In genomic region chr7:112208323-112209167, GRCm38 (mm10) we compare ENCODE assay signal across 9 mouse cellular contexts. TPM values are rescaled to one million over a fixed set of nuclear protein-coding genes. Genes with fewer than 3 reads are reported as not detected.
DNase-seq lines count a peak whose midpoint lies in the region; ATAC-seq and TF ChIP-seq lines count a peak whose summit lies in the region.
"Had no signal": no experiment of that assay in that cellular context is flagged by ENCODE, and none has a peak within 500 bp of the region (broad histone marks: within the 10 kb centered on the region; RNA-seq: fewer than 3 reads in every experiment).

No protein-coding gene starts in this region.

- WGBS in heart, embryonic 15.5 days, result 57% methylated on average over 10 of the region's 10 CpGs
- WGBS in embryonic facial prominence, embryonic 15.5 days, result 59% methylated on average over 10 of the region's 10 CpGs
- 67% methylated on average over 10 of the region's 10 CpGs for WGBS in thymus, adult 2 months

- no peak for DNase-seq in heart, adult 18-20 months
- peak; percentile 50 for DNase-seq in kidney, postnatal 14 days
- peak; percentile 71 for DNase-seq in thymus, adult 2 months
- DNase-seq in adrenal gland, adult 8-10 months, result no peak
- no peak for DNase-seq in frontal cortex, adult 2 months (ENCODE audit: extremely low spot score in 1 of 2, low spot score in 1 of 2)
- DNase-seq: layer of hippocampus, postnatal 36 days had no signal

- H3K9me3 ChIP-seq in heart, embryonic 15.5 days (replicated peaks), result no peaks in the 10 kb centered on the region
- H3K9me3 ChIP-seq in embryonic facial prominence, embryonic 15.5 days (replicated peaks), result no peaks in the 10 kb centered on the region
- H3K9me3 ChIP-seq: neural tube, embryonic 13.5 days had no signal

- no peaks in the 10 kb centered on the region for H3K36me3 ChIP-seq in heart, embryonic 15.5 days
- H3K36me3 ChIP-seq in embryonic facial prominence, embryonic 15.5 days, result no peaks in the 10 kb centered on the region
- no peaks in the 10 kb centered on the region for H3K36me3 ChIP-seq in thymus, adult 2 months (ENCODE audit: control insufficient read depth, insufficient read depth, low read length)
- H3K36me3 ChIP-seq: neural tube, embryonic 13.5 days had no signal

- TF ChIP-seq CTCF in thymus, adult 2 months (IDR thresholded peaks at IDR 0.05; ENCODE audit: borderline replicate concordance, control insufficient read depth, extremely low read depth, insufficient read depth, low read length, poor library complexity), result no peak

- H3K4me3 ChIP-seq in heart, embryonic 15.5 days, result no peak overlapping the region
- no peak overlapping the region for H3K4me3 ChIP-seq in embryonic facial prominence, embryonic 15.5 days (replicated peaks)
- H3K4me3 ChIP-seq in thymus, adult 2 months (ENCODE audit: control insufficient read depth, insufficient read depth, low read length), result no peak overlapping the region
- H3K4me3 ChIP-seq: neural tube, embryonic 13.5 days had no signal

- no peak for ATAC-seq in heart, embryonic 15.5 days (replicated peaks; ENCODE audit: insufficient number of reproducible peaks, insufficient read depth, low FRiP score, low read depth)
- ATAC-seq in embryonic facial prominence, embryonic 15.5 days (ENCODE audit: insufficient number of reproducible peaks, low FRiP score, low TSS enrichment, low read depth), result no peak

- H3K4me1 ChIP-seq in heart, embryonic 15.5 days (replicated peaks), result peaks cover 40% of the 10 kb centered on the region
- H3K4me1 ChIP-seq in embryonic facial prominence, embryonic 15.5 days, result peaks cover 6% of the 10 kb centered on the region; the same call in 1 of the 2 replicates
- peaks cover 56% of the 10 kb centered on the region for H3K4me1 ChIP-seq in thymus, adult 2 months (replicated peaks; ENCODE audit: control insufficient read depth, insufficient read depth, low read length)

- no peaks in the 10 kb centered on the region for H3K27me3 ChIP-seq in heart, embryonic 15.5 days
- no peaks in the 10 kb centered on the region for H3K27me3 ChIP-seq in embryonic facial prominence, embryonic 15.5 days
- H3K27me3 ChIP-seq in thymus, adult 2 months (ENCODE audit: control insufficient read depth, insufficient read depth, low read length), result no peaks in the 10 kb centered on the region
- H3K27me3 ChIP-seq: neural tube, embryonic 13.5 days had no signal

- no peak overlapping the region for H3K9ac ChIP-seq in heart, embryonic 15.5 days
- H3K9ac ChIP-seq in embryonic facial prominence, embryonic 15.5 days, result no peak overlapping the region
- H3K9ac ChIP-seq: neural tube, embryonic 13.5 days had no signal

- peak overlapping the region; percentile 61 for H3K27ac ChIP-seq in heart, embryonic 15.5 days
- 0 out of 2 replicates have a peak overlapping the region, but pooled peaks have one; percentile 9 for H3K27ac ChIP-seq in embryonic facial prominence, embryonic 15.5 days (replicated peaks)
- H3K27ac ChIP-seq in thymus, adult 2 months (ENCODE audit: control insufficient read depth, insufficient read depth, low read length), result peak overlapping the region; percentile 77
- H3K27ac ChIP-seq: neural tube, embryonic 13.5 days had no signal

- no peak overlapping the region for H3K4me2 ChIP-seq in heart, embryonic 15.5 days
- no peak overlapping the region for H3K4me2 ChIP-seq in embryonic facial prominence, embryonic 15.5 days (replicated peaks)
- H3K4me2 ChIP-seq: neural tube, embryonic 13.5 days had no signal

- TF ChIP-seq POLR2A in thymus, adult 2 months (IDR thresholded peaks at IDR 0.05; ENCODE audit: control insufficient read depth, extremely low read depth, insufficient read depth, low read length, poor library complexity), result no peak

RNA-seq across cellular contexts. Expression of gene Mical2, which starts 17.1 kb away (rescaled TPM):
- polyA plus RNA-seq in heart, embryonic 15.5 days (2015; fragmentation: Nextera tagmentation; extraction: Ambion mirVana), result 132 and 134 TPM in 2 replicates
- total RNA-seq in heart, adult 18-20 months (2021), result 10 to 100 TPM; 80.4 to 85.1 TPM
- 11.5 and 11.7 TPM in 2 replicates for polyA plus RNA-seq in embryonic facial prominence, embryonic 15.5 days (2015; fragmentation: Nextera tagmentation; extraction: Ambion mirVana)
- polyA plus RNA-seq in thymus, adult 2 months (2012; rRNA removed), result 3.5 TPM in 2 replicates
- total RNA-seq in adrenal gland, adult 8-10 months (2022), result 10 to 100 TPM in 2 of 4 experiments, 1 to 10 TPM in 2; 7.7 to 16.3 (median 10.9) TPM
- polyA plus RNA-seq in frontal cortex, adult 2 months (2012; rRNA removed), result 229 and 253 TPM in 2 replicates

RNA-seq across cellular contexts. Expression of gene Dkk3, which starts 49.7 kb away (rescaled TPM):
- 75.1 and 88.2 TPM in 2 replicates for polyA plus RNA-seq in heart, embryonic 15.5 days (2015; fragmentation: Nextera tagmentation; extraction: Ambion mirVana)
- total RNA-seq in heart, adult 18-20 months (2021), result 10 to 100 TPM; 45.6 to 47.9 TPM
- 68.4 and 74.6 TPM in 2 replicates for polyA plus RNA-seq in embryonic facial prominence, embryonic 15.5 days (2015; fragmentation: Nextera tagmentation; extraction: Ambion mirVana)
- polyA plus RNA-seq in thymus, adult 2 months (2012; rRNA removed), result 1.9 and 5.9 TPM in 2 replicates
- total RNA-seq in adrenal gland, adult 8-10 months (2022), result 10 to 100 TPM; 22.5 to 28.9 (median 24.0) TPM
- polyA plus RNA-seq in frontal cortex, adult 2 months (2012; rRNA removed), result 95.3 and 106 TPM in 2 replicates

Comparison
In these comparisons a context has a peak if more than half of its experiments do, and no peak if none do; other contexts are left out.
1. H3K27ac ChIP-seq: peak in every context shown above with its lines; median percentile 77 in thymus, adult 2 months; 61 in heart, embryonic 15.5 days; 9 in embryonic facial prominence, embryonic 15.5 days.
2. DNase-seq: peak in kidney, postnatal 14 days (single experiment) and thymus, adult 2 months (single experiment); none in heart, adult 18-20 months (0 of 2), adrenal gland, adult 8-10 months (single experiment) and frontal cortex, adult 2 months (0 of 2).
3. RNA of gene Mical2, which starts 17.1 kb away (polyA plus RNA-seq): 229 to 253 TPM in frontal cortex, adult 2 months and 132 to 134 TPM in heart, embryonic 15.5 days; 11.5 to 11.7 TPM in embryonic facial prominence, embryonic 15.5 days and 3.5 TPM in thymus, adult 2 months; every median in the first group is over 10 times any median in the second.
4. RNA of gene Dkk3, which starts 49.7 kb away (polyA plus RNA-seq): 95.3 to 106 TPM in frontal cortex, adult 2 months, 75.1 to 88.2 TPM in heart, embryonic 15.5 days and 68.4 to 74.6 TPM in embryonic facial prominence, embryonic 15.5 days; 1.9 to 5.9 TPM in thymus, adult 2 months; every median in the first group is over 10 times any median in the second.